33 mouse cellular contexts compared by ENCODE assay signal in the genomic region with DNA sequence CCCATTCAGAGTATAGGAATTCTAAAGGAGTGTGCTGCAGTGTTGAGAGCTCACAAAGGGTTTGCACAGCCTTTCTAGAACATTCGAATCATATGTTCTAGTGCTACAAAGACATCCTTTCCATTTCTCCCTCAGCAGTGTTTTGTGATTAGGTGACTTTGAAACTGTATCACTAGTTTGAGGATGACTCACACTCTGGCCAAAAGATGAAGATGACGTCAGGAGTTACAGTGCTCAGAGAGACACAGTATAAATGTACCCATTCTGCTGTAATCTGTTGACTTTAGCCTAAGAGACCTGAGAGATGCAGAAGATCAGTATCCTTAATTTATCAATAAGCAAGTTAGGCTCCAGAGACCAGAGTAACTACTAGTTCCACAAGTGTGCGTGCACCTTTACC.
"Had no signal": no experiment of that assay in that cellular context is flagged by ENCODE, and none has a peak within 500 bp of the region (broad histone marks: within the 10 kb centered on the region; RNA-seq: fewer than 3 reads in every experiment).

No protein-coding gene starts in this region.

- H3K4me3 ChIP-seq: heart, embryonic 10.5 days; heart, embryonic 12.5 days; heart, embryonic 13.5 days; heart, embryonic 15.5 days; hindbrain, embryonic 10.5 days; hindbrain, embryonic 12.5 days; hindbrain, embryonic 15.5 days; intestine, embryonic 15.5 days; kidney, embryonic 15.5 days; layer of hippocampus, adult 2 months; left cerebral cortex, adult 2 months had no signal

- H3K36me3 ChIP-seq: heart, embryonic 10.5 days; heart, embryonic 12.5 days; heart, embryonic 13.5 days; heart, embryonic 15.5 days; hindbrain, embryonic 10.5 days; hindbrain, embryonic 12.5 days; hindbrain, embryonic 15.5 days; intestine, embryonic 15.5 days; kidney, embryonic 15.5 days had no signal

- H3K4me2 ChIP-seq: heart, embryonic 11.5 days; heart, embryonic 12.5 days; heart, embryonic 13.5 days; heart, embryonic 15.5 days; hindbrain, embryonic 12.5 days; hindbrain, embryonic 14.5 days; hindbrain, embryonic 15.5 days; intestine, embryonic 15.5 days; kidney, embryonic 15.5 days had no signal

- DNase-seq: heart, postnatal 14 days; heart, postnatal 36 days; heart, postnatal 4 days; kidney, adult 11 months; kidney, adult 18-20 months; kidney, adult 2 months; kidney, adult 8-10 months; kidney, adult 9 months; kidney, postnatal 10 days; kidney, postnatal 14 days; kidney, postnatal 25 days; kidney, postnatal 36 days; layer of hippocampus, adult 9-11 months; layer of hippocampus, postnatal 36 days had no signal

- H3K27me3 ChIP-seq: heart, embryonic 12.5 days; heart, embryonic 13.5 days; heart, embryonic 15.5 days; hindbrain, embryonic 12.5 days; hindbrain, embryonic 15.5 days; intestine, embryonic 15.5 days; kidney, embryonic 15.5 days had no signal

- H3K9me3 ChIP-seq: heart, embryonic 10.5 days; heart, embryonic 12.5 days; heart, embryonic 13.5 days; heart, embryonic 15.5 days; hindbrain, embryonic 10.5 days; hindbrain, embryonic 12.5 days; hindbrain, embryonic 15.5 days; intestine, embryonic 15.5 days; kidney, embryonic 15.5 days had no signal

- H3K4me1 ChIP-seq: heart, embryonic 10.5 days; hindbrain, embryonic 10.5 days; hindbrain, embryonic 12.5 days; hindbrain, embryonic 15.5 days; intestine, embryonic 15.5 days; kidney, embryonic 15.5 days had no signal

- H3K9ac ChIP-seq: heart, embryonic 12.5 days; heart, embryonic 13.5 days; heart, embryonic 15.5 days; hindbrain, embryonic 12.5 days; hindbrain, embryonic 14.5 days; hindbrain, embryonic 15.5 days; intestine, embryonic 15.5 days; kidney, embryonic 15.5 days had no signal

- ATAC-seq: hindbrain, embryonic 16.5 days; hindbrain, postnatal 0 days; inflammation-experienced regulatory T-cells, adult 6 months; intestine, embryonic 15.5 days; intestine, embryonic 16.5 days; intestine, postnatal 0 days had no signal

- H3K27ac ChIP-seq: heart, embryonic 10.5 days; heart, embryonic 13.5 days; heart, embryonic 15.5 days; hindbrain, embryonic 10.5 days; hindbrain, embryonic 12.5 days; hindbrain, embryonic 14.5 days; hindbrain, embryonic 15.5 days; hindbrain, postnatal 0 days; intestine, embryonic 15.5 days; kidney, embryonic 15.5 days; kidney, postnatal 0 days; layer of hippocampus, adult 2 months; left cerebral cortex, adult 2 months had no signal
